Mouse (Mus musculus): ENCODE results near the gene Gm11437. TPM values are rescaled to one million over a fixed set of nuclear protein-coding genes. Genes with fewer than 3 reads are reported as not detected.

Gene Gm11437
- polyA plus RNA-seq, 1 experiment from 2014 or later, result not detected

- H3K27me3 ChIP-seq, result no peaks in the 10 kb centered on the region
- no peaks in the 10 kb centered on the region for H3K4me1 ChIP-seq (replicated peaks)
- H3K4me2 ChIP-seq, result no peak overlapping the region
- H3K9ac ChIP-seq, result no peak overlapping the region
- H3K4me3 ChIP-seq (replicated peaks), result no peak overlapping the region
- no peak for ATAC-seq (ENCODE audit: insufficient read depth)
- peaks cover 62% of the 10 kb centered on the region for H3K36me3 ChIP-seq (replicated peaks)
- H3K27ac ChIP-seq (replicated peaks), result no peak overlapping the region
- WGBS (ENCODE audit: insufficient replicate concordance), result 76% methylated on average over 5 of the region's 5 CpGs
- no peaks in the 10 kb centered on the region for H3K9me3 ChIP-seq (replicated peaks)
Observed at GRCm38 (mm10) chr11:84113623-84114022, 53.7 kb downstream of the Gm11437 start.

GRCm38 (mm10) chr11:84107137-84107536, 60.1 kb downstream of the Gm11437 start:
- Histone ChIP-seq H3K4me2 (no peak overlapping the region), H3K9ac (no peak overlapping the region), H3K9me3 (replicated peaks) (no peaks in the 10 kb centered on the region), H3K27ac (replicated peaks) (no peak overlapping the region), H3K4me3 (replicated peaks) (no peak overlapping the region), H3K36me3 (replicated peaks) (peaks cover 77% of the 10 kb centered on the region), H3K27me3 (no peaks in the 10 kb centered on the region), H3K4me1 (replicated peaks) (no peaks in the 10 kb centered on the region)
- ATAC-seq (ENCODE audit: insufficient read depth), result no peak
- 57% methylated on average over 2 of the region's 2 CpGs for WGBS (ENCODE audit: insufficient replicate concordance)

- Histone ChIP-seq H3K4me3 (replicated peaks) (no peak overlapping the region), H3K27ac (replicated peaks) (no peak overlapping the region), H3K9ac (no peak overlapping the region), H3K4me2 (no peak overlapping the region), H3K4me1 (replicated peaks) (no peaks in the 10 kb centered on the region), H3K27me3 (no peaks in the 10 kb centered on the region), H3K9me3 (replicated peaks) (no peaks in the 10 kb centered on the region), H3K36me3 (replicated peaks) (peaks cover 68% of the 10 kb centered on the region)
- ATAC-seq (ENCODE audit: insufficient read depth), result no peak
- 86% methylated on average over 6 of the region's 6 CpGs for WGBS (ENCODE audit: insufficient replicate concordance)
Observed at GRCm38 (mm10) chr11:84104036-84104435, 63.2 kb downstream of the Gm11437 start.

- H3K4me3 ChIP-seq (replicated peaks), result no peak overlapping the region
- no peaks in the 10 kb centered on the region for H3K27me3 ChIP-seq
- H3K27ac ChIP-seq (replicated peaks), result no peak overlapping the region
- no peak for ATAC-seq (ENCODE audit: insufficient read depth)
- peaks cover 48% of the 10 kb centered on the region for H3K36me3 ChIP-seq (replicated peaks)
- H3K9me3 ChIP-seq (replicated peaks), result no peaks in the 10 kb centered on the region
- no peaks in the 10 kb centered on the region for H3K4me1 ChIP-seq (replicated peaks)
- H3K9ac ChIP-seq, result no peak overlapping the region
- no peak overlapping the region for H3K4me2 ChIP-seq
Observed at GRCm38 (mm10) chr11:84101182-84101581, 66.1 kb downstream of the Gm11437 start.

Other genes with a start within 250 kb of the Gm11437 start
- gene Ddx52, start 225.4 kb downstream of the Gm11437 start, polyA plus RNA-seq (2015; fragmentation: Nextera tagmentation; extraction: Ambion mirVana), result 12.3 and 13.0 TPM in 2 replicates
- 5.2 and 5.4 TPM in 2 replicates for gene Synrg, start 203.0 kb downstream of the Gm11437 start, polyA plus RNA-seq (2015; fragmentation: Nextera tagmentation; extraction: Ambion mirVana)
- gene Dusp14, start 98.2 kb downstream of the Gm11437 start, polyA plus RNA-seq (2015; fragmentation: Nextera tagmentation; extraction: Ambion mirVana), result 1.2 and 1.3 TPM in 2 replicates
- 6.9 and 8.1 TPM in 2 replicates for gene Tada2a, start 37.9 kb downstream of the Gm11437 start, polyA plus RNA-seq (2015; fragmentation: Nextera tagmentation; extraction: Ambion mirVana)
- 5.4 and 5.5 TPM in 2 replicates for gene Acaca, start 37.8 kb downstream of the Gm11437 start, polyA plus RNA-seq (2015; fragmentation: Nextera tagmentation; extraction: Ambion mirVana)